Mouse (Mus musculus) gastrocnemius, adult 2 months (tissue): ENCODE measurements around the gene Scgb1b3. TPM values are rescaled to one million over a fixed set of nuclear protein-coding genes. Genes with fewer than 3 reads are reported as not detected.

Experiments
- DNase-seq: peaks from one replicate; pipeline ENCODE4 v3.0.0; 2022
- H3K27ac ChIP-seq: fragments of 200-600 bp; 2 replicates; pipeline ENCODE4 v1.8.1; 2022; ENCODE audit warnings: mild to moderate bottlenecking
- H3K4me3 ChIP-seq: fragments of 200-600 bp; 2 replicates; pipeline ENCODE4 v1.8.1; 2022; ENCODE audit warnings: mild to moderate bottlenecking, moderate library complexity
- CTCF ChIP-seq: fragments of 200-600 bp; IDR thresholded peaks from 2 replicates; pipeline ENCODE4 v1.8.1; 2022; ENCODE audit warnings: antibody characterized with exemption, mild to moderate bottlenecking, moderate library complexity
- intact Hi-C: fragments of 180-260 bp; cut with DNase I; formaldehyde crosslinking; loops from one replicate; pipeline ENCODE4 v1.15.1; 2025
- long read RNA-seq, 2 experiments: library from polyadenylated mRNA; stranded (forward); transcript quantifications; one replicate each; pipeline ENCODE4 v2.0.0; 2021
- total RNA-seq, 2 experiments: library from RNA; stranded (reverse); gene quantifications; 2 replicates each; pipeline ENCODE4 v1.2.3; 2021

Gene Scgb1b3
- not detected for total RNA-seq
- long read RNA-seq, experiment 1, result 0 reads
- long read RNA-seq, experiment 2, result 0 reads

DNA sequence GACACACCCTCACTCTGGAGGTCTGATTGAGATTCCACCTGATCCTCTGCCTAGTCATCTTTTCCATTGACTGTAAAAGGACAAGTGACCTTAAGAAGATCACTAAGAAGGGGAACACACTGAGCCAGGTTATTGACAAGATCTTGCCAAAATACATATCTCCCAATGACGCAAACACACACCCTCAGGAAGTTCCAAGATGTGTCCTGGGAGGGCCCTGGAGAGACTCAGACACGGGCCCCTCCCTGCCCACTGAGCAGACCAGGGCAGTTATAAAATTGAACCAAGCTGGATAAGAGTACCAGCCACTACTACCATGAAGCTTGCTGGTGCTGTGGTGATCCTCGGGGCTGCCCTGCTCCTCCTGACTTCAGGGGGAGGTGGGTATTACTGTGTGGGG is at the start of gene Scgb1b3:
Gene Scgb1b3 (plus strand): TSS at position 301 of the 400 bp plus-strand sequence.
- no peak within 1 kb of the TSS for H3K4me3 ChIP-seq
- no peak for TF ChIP-seq CTCF
- intact Hi-C loops, result no loop called here
- H3K27ac ChIP-seq, result no peak within 1 kb of the TSS
- DNase-seq, result no peak

DNA sequence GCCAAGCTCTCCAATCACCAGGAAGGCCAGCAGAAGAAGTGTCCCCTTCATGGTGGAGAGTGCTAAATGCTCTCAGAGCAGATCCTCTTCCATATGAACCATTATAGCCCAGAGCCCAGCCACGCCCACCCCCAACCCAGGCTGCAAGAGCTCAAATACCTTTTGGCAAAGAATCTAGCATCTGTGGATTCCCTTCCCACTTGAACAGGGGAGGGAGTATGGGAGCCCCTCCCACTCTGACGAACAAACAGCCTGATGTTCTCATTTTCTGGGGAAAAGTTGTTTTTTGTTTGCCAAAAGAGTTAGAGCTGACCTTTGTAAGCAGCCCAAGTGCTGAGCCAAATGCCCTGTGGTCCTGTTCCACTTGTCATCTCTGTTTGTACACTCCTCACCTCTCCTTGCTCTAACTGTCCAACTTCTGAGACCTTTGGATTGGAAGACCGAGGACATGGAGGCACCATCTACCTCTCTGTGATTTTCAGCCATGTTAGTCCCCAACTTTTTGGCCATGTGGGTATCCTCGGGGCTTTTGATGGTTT is 13.3 kb upstream of the Scgb1b3 start, which contains the start of gene Scgb2b3:
Gene Scgb2b3 (minus strand): TSS at position 51 of the 539 bp plus-strand sequence.
- Histone ChIP-seq H3K27ac (no peak within 1 kb of the TSS), H3K4me3 (no peak within 1 kb of the TSS)
- intact Hi-C loops, result no loop called here
- DNase-seq, result no peak
- no peak for TF ChIP-seq CTCF

Other genes starting within 250 kb of the Scgb1b3 start
- gene Scn1b, start 248.6 kb upstream of the Scgb1b3 start, total RNA-seq, result 100 to 1,000 TPM; 748 to 815 TPM
- 10 to 100 TPM; 47.2 to 61.7 TPM for gene Gramd1a, start 219.7 kb upstream of the Scgb1b3 start, total RNA-seq
- not detected for gene Scgb2b2, start 85.1 kb upstream of the Scgb1b3 start, total RNA-seq
- gene Scgb1b2, start 83.8 kb upstream of the Scgb1b3 start, total RNA-seq, result not detected
- not detected for gene Scgb2b3, start 13.5 kb upstream of the Scgb1b3 start, total RNA-seq